Mouse (Mus musculus) left cerebral cortex, adult 2 months (tissue): ENCODE data around the gene Wipi2. TPM values are rescaled to one million over a fixed set of nuclear protein-coding genes. Genes with fewer than 3 reads are reported as not detected.
A peak's percentile ranks its signal among the peaks of the same experiment; 100 is the strongest.

ENCODE experiments used
- DNase-seq, 2 experiments: peaks; one replicate each; pipeline ENCODE4 v3.0.0; 2021 to 2022; ENCODE audit warnings: low spot score in 2 of 2, mixed read lengths in 1 of 2; ENCODE audit errors: extremely low spot score in 1 of 2
- H3K27ac ChIP-seq: fragments of 200-600 bp; 2 replicates; pipeline ENCODE4 v1.8.1; 2022
- H3K4me3 ChIP-seq: fragments of 200-600 bp; 2 replicates; pipeline ENCODE4 v1.8.1; 2022
- CTCF ChIP-seq: fragments of 200-600 bp; IDR thresholded peaks from 2 replicates; pipeline ENCODE4 v1.8.1; 2022; ENCODE audit warnings: antibody characterized with exemption, mild to moderate bottlenecking, moderate library complexity
- intact Hi-C: fragments of 180-260 bp; cut with DNase I; formaldehyde crosslinking; loops from one replicate; pipeline ENCODE4 v1.15.1; 2025
- total RNA-seq, 2 experiments: library from RNA; stranded (reverse); gene quantifications; 2 replicates each; pipeline ENCODE4 v1.2.3; 2021

The Wipi2 gene
- total RNA-seq, 2 experiments from 2014 or later = 99.7 to 102 TPM

- no peak for TF ChIP-seq CTCF
- DNase-seq = no peak
- Histone ChIP-seq H3K4me3 (no peak overlapping the region), H3K27ac (no peak overlapping the region)
- intact Hi-C loops = loop anchor here (10.0 kb wide), 1 partner anchor 269 kb away; the partner anchor contains the start of gene Fscn1
Observed at GRCm38 (mm10) chr5:142696258-142696657, 68.8 kb downstream of the Wipi2 start.

GRCm38 (mm10) chr5:142696865-142697264, 69.4 kb downstream of the Wipi2 start:
- intact Hi-C loops = loop anchor here (10.0 kb wide), 1 partner anchor 268 kb away; the partner anchor contains the start of gene Fscn1

GRCm38 (mm10) chr5:142697742-142698141, 70.2 kb downstream of the Wipi2 start:
- no peak for TF ChIP-seq CTCF
- no peak overlapping the region for H3K4me3 ChIP-seq
- no peak overlapping the region for H3K27ac ChIP-seq
- intact Hi-C loops = loop anchor here (10.0 kb wide), 1 partner anchor 267 kb away; the partner anchor contains the start of gene Fscn1
- DNase-seq = no peak

More at GRCm38 (mm10) chr5:142696865-142697264, 69.4 kb downstream of the Wipi2 start:
- DNase-seq = peak in 1 of 2 experiments; percentile 73
- Histone ChIP-seq H3K4me3 (no peak overlapping the region), H3K27ac (no peak overlapping the region)
- TF ChIP-seq CTCF = no peak

- no peak for TF ChIP-seq CTCF
- intact Hi-C loops = no loop called here
- no peak overlapping the region for H3K4me3 ChIP-seq
- no peak for DNase-seq
- H3K27ac ChIP-seq = no peak overlapping the region
Observed at GRCm38 (mm10) chr5:142700842-142701589, 73.5 kb downstream of the Wipi2 start.

GRCm38 (mm10) chr5:142701651-142702510, 74.4 kb downstream of the Wipi2 start:
- Histone ChIP-seq H3K27ac (no peak overlapping the region), H3K4me3 (peak overlapping the region; percentile 59)
- DNase-seq = peak in 1 of 2 experiments; percentile 41
- TF ChIP-seq CTCF = no peak
- intact Hi-C loops = no loop called here

GRCm38 (mm10) chr5:142702511-142703138, 75.1 kb downstream of the Wipi2 start:
- no peak for DNase-seq

GRCm38 (mm10) chr5:142703569-142703968, 76.1 kb downstream of the Wipi2 start:
- no peak overlapping the region for H3K27ac ChIP-seq
- intact Hi-C loops = no loop called here
- no peak for TF ChIP-seq CTCF

More at GRCm38 (mm10) chr5:142702511-142703138, 75.1 kb downstream of the Wipi2 start:
- H3K27ac ChIP-seq = no peak overlapping the region
- no peak for TF ChIP-seq CTCF
- intact Hi-C loops = no loop called here
- peak overlapping the region; percentile 59 for H3K4me3 ChIP-seq

GRCm38 (mm10) chr5:142707709-142708108, 80.2 kb downstream of the Wipi2 start:
- no peak for DNase-seq
- Histone ChIP-seq H3K4me3 (no peak overlapping the region), H3K27ac (no peak overlapping the region)
- no peak for TF ChIP-seq CTCF
- intact Hi-C loops = no loop called here

More at GRCm38 (mm10) chr5:142703569-142703968, 76.1 kb downstream of the Wipi2 start:
- peak in 1 of 2 experiments; percentile 67 for DNase-seq
- H3K4me3 ChIP-seq = no peak overlapping the region

- no peak for TF ChIP-seq CTCF
- DNase-seq = no peak
- intact Hi-C loops = no loop called here
- H3K4me3 ChIP-seq = no peak overlapping the region
- H3K27ac ChIP-seq = no peak overlapping the region
Observed at GRCm38 (mm10) chr5:142709436-142709835, 81.9 kb downstream of the Wipi2 start.

GRCm38 (mm10) chr5:142712373-142712772, 84.9 kb downstream of the Wipi2 start:
- no peak overlapping the region for H3K4me3 ChIP-seq
- no peak for DNase-seq
- intact Hi-C loops = no loop called here
- no peak overlapping the region for H3K27ac ChIP-seq
- TF ChIP-seq CTCF = peak; percentile 24

- intact Hi-C loops = no loop called here
- no peak for DNase-seq
- TF ChIP-seq CTCF = no peak
- no peak overlapping the region for H3K4me3 ChIP-seq
- H3K27ac ChIP-seq = no peak overlapping the region
Observed at GRCm38 (mm10) chr5:142713966-142714365, 86.5 kb downstream of the Wipi2 start.
